Mouse (Mus musculus) forebrain, postnatal 0 days (tissue): Measurements from ENCODE around the gene Osbpl3. TPM values are rescaled to one million over a fixed set of nuclear protein-coding genes. Genes with fewer than 3 reads are reported as not detected.

Experiments used
- ATAC-seq: fragments of 200-750 bp; cut with Nextera tagmentation; 2 replicates; pipeline ENCODE4 v1.8.0; 2017; ENCODE audit warnings: mild to moderate bottlenecking, moderate library complexity
- DNase-seq: peaks from one replicate; pipeline ENCODE4 v3.0.0-alpha.2; 2015
- H3K27ac ChIP-seq: fragments of 300-500 bp; sonication (generic); 2 replicates; pipeline ENCODE4 v1.5.1; 2014; ENCODE audit warnings: low read depth, mild to moderate bottlenecking, antibody characterized with exemption, low read length, moderate library complexity, mixed read lengths
- H3K27me3 ChIP-seq: fragments of 300-500 bp; sonication (generic); 2 replicates; pipeline ENCODE4 v1.6.1; 2014; ENCODE audit warnings: mild to moderate bottlenecking, low read length, mixed read lengths; ENCODE audit not compliant: insufficient read depth
- H3K36me3 ChIP-seq: fragments of 300-500 bp; sonication (generic); 2 replicates; pipeline ENCODE4 v1.6.1; 2014; ENCODE audit warnings: mild to moderate bottlenecking, moderate library complexity; ENCODE audit not compliant: insufficient read depth
- H3K4me1 ChIP-seq: fragments of 300-500 bp; sonication (generic); 2 replicates; pipeline ENCODE4 v1.6.1; 2014; ENCODE audit warnings: antibody characterized with exemption; ENCODE audit not compliant: insufficient read depth
- H3K4me2 ChIP-seq: fragments of 300-500 bp; sonication (generic); 2 replicates; pipeline ENCODE4 v1.6.1; 2014; ENCODE audit warnings: low read depth, mild to moderate bottlenecking, moderate library complexity
- H3K4me3 ChIP-seq: fragments of 300-500 bp; sonication (generic); 2 replicates; pipeline ENCODE4 v1.5.1; 2014; ENCODE audit warnings: low read depth, low read length, mixed read lengths
- H3K9ac ChIP-seq: fragments of 300-500 bp; sonication (generic); 2 replicates; pipeline ENCODE4 v1.6.1; 2014; ENCODE audit warnings: mild to moderate bottlenecking
- H3K9me3 ChIP-seq: fragments of 300-500 bp; sonication (generic); 2 replicates; pipeline ENCODE4 v1.6.1; 2016; ENCODE audit warnings: low read length
- CTCF ChIP-seq: sonication (generic); IDR thresholded peaks from 2 replicates; pipeline ENCODE4 v1.5.1; 2016; ENCODE audit warnings: antibody characterized with exemption, control low read depth, low read depth
- WGBS: fragments of 180-500 bp; shearing (Covaris S2); extraction: QIAGEN DNeasy Blood & Tissue Kit; methylation state at CpG from one replicate; pipeline ENCODE4 v1.1.7; 2014; 5-methylcytosine and 5-hydroxymethylcytosine counted together
- polyA plus RNA-seq: library from polyadenylated mRNA; unstranded; fragments of >200 nt; fragmentation: Nextera tagmentation; extraction: Ambion mirVana; gene quantifications from 2 replicates; pipeline ENCODE4 v1.2.1, GENCODE M21; 2015
- total RNA-seq: library from RNA; depleted of rRNA; stranded (reverse); fragments of >200 nt; gene quantifications from 2 replicates; pipeline ENCODE4 v1.2.3, GENCODE M21; 2014

Osbpl3 gene
- total and polyA plus RNA-seq, 2 experiments from 2014 or later: 5.6 to 9.5 TPM

GRCm38 (mm10) chr6:50489380-50489779 is 33.4 kb upstream of the Osbpl3 start:
- Histone ChIP-seq H3K4me3 (no peak overlapping the region), H3K4me2 (no peak overlapping the region), H3K36me3 (no peaks in the 10 kb centered on the region), H3K27ac (no peak overlapping the region), H3K9me3 (no peaks in the 10 kb centered on the region), H3K27me3 (no peaks in the 10 kb centered on the region), H3K9ac (no peak overlapping the region), H3K4me1 (no peaks in the 10 kb centered on the region)
- no peak for DNase-seq
- TF ChIP-seq CTCF: no peak
- WGBS: 52% methylated on average over 9 of the region's 9 CpGs
- no peak for ATAC-seq

DNA sequence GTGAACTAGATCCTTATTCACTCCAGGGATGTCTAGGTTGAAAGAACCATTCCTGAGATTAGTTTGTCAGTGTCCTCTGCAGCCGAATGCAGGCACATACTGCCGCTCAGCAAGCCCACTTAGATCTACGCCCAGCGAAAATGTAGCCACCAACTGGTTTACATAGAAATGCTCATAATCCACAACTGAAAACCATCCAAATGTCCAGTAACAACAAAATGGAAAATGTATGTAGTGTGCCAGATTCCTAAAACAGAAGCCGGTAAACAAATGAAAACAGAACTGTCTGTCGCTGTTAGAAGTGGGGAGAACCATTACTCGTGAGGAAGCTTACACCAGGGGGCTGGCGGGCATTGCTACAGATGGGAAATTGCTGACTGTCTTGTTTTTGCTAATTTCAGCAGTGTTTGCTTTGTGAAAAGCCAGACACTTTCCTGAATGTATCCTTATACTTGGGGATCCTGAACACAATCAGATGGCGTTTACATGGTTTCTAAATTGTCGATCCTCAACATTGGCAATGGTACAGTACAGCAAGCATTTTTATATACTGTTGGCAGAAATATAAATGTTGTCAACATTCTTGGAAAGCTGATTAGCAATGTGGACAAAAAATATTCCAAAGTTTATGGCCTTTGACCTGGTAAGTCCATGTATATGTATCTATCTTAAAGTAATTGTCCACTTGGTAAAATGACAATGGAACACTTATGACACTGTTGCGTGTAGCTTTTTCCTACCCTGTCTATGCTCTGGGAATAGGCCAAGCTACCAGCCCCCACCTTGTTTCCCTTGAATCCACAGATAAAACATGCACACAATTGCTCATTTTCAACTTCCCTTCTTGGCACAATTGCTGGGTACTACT is 30.3 kb upstream of the Osbpl3 start:
- DNase-seq (peak; percentile 54), ATAC-seq (peak; percentile 53)
- Histone ChIP-seq H3K27me3 (no peaks in the 10 kb centered on the region), H3K9ac (no peak overlapping the region), H3K27ac (no peak overlapping the region), H3K4me1 (no peaks in the 10 kb centered on the region), H3K4me3 (no peak overlapping the region), H3K36me3 (no peaks in the 10 kb centered on the region), H3K9me3 (no peaks in the 10 kb centered on the region), H3K4me2 (no peak overlapping the region)
- no peak; the same call in 1 of the 2 replicates for TF ChIP-seq CTCF
- 67% methylated on average over 11 of the region's 11 CpGs for WGBS

- Histone ChIP-seq H3K27ac (no peak overlapping the region), H3K27me3 (no peaks in the 10 kb centered on the region), H3K4me2 (no peak overlapping the region), H3K9me3 (no peaks in the 10 kb centered on the region), H3K4me1 (no peaks in the 10 kb centered on the region), H3K9ac (no peak overlapping the region), H3K36me3 (no peaks in the 10 kb centered on the region), H3K4me3 (no peak overlapping the region)
- TF ChIP-seq CTCF: no peak
- no peak for DNase-seq
- WGBS: 79% methylated on average over 3 of the region's 3 CpGs
- ATAC-seq: no peak
Measured at GRCm38 (mm10) chr6:50483426-50483825, 27.4 kb upstream of the Osbpl3 start.

DNA sequence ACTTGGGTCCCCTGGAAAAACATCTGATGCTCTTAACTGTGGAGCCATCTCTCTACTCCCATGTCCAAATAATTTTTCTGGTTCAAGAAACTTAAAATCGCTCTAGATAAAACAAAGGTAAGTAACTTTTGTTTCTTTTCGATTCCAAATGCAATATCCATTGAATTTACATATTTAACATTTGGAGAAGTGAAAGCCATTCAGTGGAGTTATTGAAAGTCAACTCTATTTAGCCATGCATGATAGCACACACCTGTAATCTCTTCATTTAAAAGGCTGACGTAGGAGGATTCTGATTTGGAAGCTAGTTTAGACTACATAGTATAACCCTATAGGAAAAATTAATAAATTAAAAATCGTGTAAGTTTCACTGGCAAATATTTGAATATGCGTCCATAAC is 25.5 kb upstream of the Osbpl3 start:
- H3K9me3 ChIP-seq: no peaks in the 10 kb centered on the region
- no peak for ATAC-seq

DNA sequence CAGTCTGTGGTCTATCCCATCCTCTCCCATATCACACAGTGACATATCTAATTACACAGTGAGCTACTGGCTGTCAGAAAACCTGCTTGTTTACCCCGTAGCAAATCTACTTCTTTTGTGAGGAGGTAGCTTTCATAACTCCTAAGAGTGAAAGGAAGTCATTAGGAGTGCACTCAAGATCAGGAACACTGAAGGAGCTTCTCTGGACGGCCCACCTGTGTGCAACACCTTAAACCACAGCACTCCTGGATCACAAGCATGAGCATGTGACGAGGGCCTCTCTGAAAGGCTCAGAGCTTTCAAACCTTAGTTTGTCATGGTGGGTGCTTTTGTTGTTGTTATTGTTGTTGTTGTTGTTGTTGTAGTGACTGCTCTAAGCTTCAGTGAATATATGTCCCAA is 10.4 kb upstream of the Osbpl3 start:
- no peak overlapping the region for H3K4me3 ChIP-seq
- no peak for DNase-seq
- WGBS: 86% methylated on average over 3 of the region's 3 CpGs
- H3K27ac ChIP-seq: no peak overlapping the region
- ATAC-seq: no peak
- no peak overlapping the region for H3K9ac ChIP-seq
- no peak for TF ChIP-seq CTCF
- H3K4me2 ChIP-seq: no peak overlapping the region
- no peaks in the 10 kb centered on the region for H3K9me3 ChIP-seq
- no peaks in the 10 kb centered on the region for H3K4me1 ChIP-seq
- H3K27me3 ChIP-seq: no peaks in the 10 kb centered on the region
- H3K36me3 ChIP-seq: no peaks in the 10 kb centered on the region

More for the DNA sequence above, 25.5 kb upstream of the Osbpl3 start:
- Histone ChIP-seq H3K4me1 (no peaks in the 10 kb centered on the region), H3K27me3 (no peaks in the 10 kb centered on the region), H3K4me2 (no peak overlapping the region), H3K36me3 (no peaks in the 10 kb centered on the region), H3K9ac (no peak overlapping the region), H3K27ac (no peak overlapping the region), H3K4me3 (no peak overlapping the region)
- no peak for TF ChIP-seq CTCF
- WGBS: 86% methylated on average over 5 of the region's 5 CpGs
- no peak for DNase-seq

- no peaks in the 10 kb centered on the region for H3K36me3 ChIP-seq
- H3K4me3 ChIP-seq: no peak overlapping the region
- no peak overlapping the region for H3K4me2 ChIP-seq
- H3K9me3 ChIP-seq: no peaks in the 10 kb centered on the region
- H3K9ac ChIP-seq: no peak overlapping the region
- H3K27ac ChIP-seq: no peak overlapping the region
- DNase-seq (no peak), ATAC-seq (no peak)
- TF ChIP-seq CTCF: no peak
- 88% methylated on average over 9 of the region's 9 CpGs for WGBS
- H3K27me3 ChIP-seq: no peaks in the 10 kb centered on the region
- H3K4me1 ChIP-seq: no peaks in the 10 kb centered on the region
Measured at GRCm38 (mm10) chr6:50464690-50465485, 8.9 kb upstream of the Osbpl3 start.

DNA sequence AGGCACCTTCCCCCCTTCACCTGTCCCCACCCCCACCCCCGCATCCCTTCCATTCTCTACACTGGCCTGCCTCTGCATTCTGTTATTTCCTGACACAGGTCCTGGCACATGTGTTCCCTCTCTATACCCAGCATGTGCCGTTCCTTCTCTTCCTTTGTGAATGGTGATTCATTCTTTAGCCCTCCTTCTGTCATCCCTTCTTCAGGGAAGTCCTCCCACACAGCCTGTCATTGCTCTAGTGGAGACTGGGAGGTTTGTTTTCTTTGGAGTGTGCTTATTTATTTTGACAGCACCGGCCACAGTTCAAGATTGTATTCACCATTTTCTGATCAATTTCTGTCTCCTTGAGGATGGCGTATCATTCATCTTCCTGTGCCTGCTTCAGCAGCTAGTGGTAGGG is 6.0 kb upstream of the Osbpl3 start:
- TF ChIP-seq CTCF: no peak
- H3K9me3 ChIP-seq: no peaks in the 10 kb centered on the region
- no peak overlapping the region for H3K4me2 ChIP-seq
- 83% methylated on average over 4 of the region's 4 CpGs for WGBS
- H3K9ac ChIP-seq: no peak overlapping the region
- no peak overlapping the region for H3K4me3 ChIP-seq
- ATAC-seq: no peak
- H3K36me3 ChIP-seq: no peaks in the 10 kb centered on the region
- H3K27me3 ChIP-seq: no peaks in the 10 kb centered on the region
- H3K27ac ChIP-seq: no peak overlapping the region
- DNase-seq: no peak
- no peaks in the 10 kb centered on the region for H3K4me1 ChIP-seq
